Mouse (Mus musculus) liver, adult 10 weeks (tissue): Measurements from ENCODE around the gene Has3. TPM values are rescaled to one million over a fixed set of nuclear protein-coding genes. Genes with fewer than 3 reads are reported as not detected.

ENCODE experiments used
- polyA plus RNA-seq: library from polyadenylated mRNA; stranded (reverse); fragments of 350-450 nt; fragmentation: Illumina TruSeq; extraction: RNeasy Lipid Tissue Mini Kit (QIAGEN cat#74804); gene quantifications from one replicate; pipeline ENCODE4 v1.2.3, GENCODE M21; 2014; ENCODE audit warnings: low read depth, low replicate concordance

The Has3 gene
- not detected for polyA plus RNA-seq

GRCm38 (mm10) chr8:106870051-106870450, at the start of gene Has3:
Has3 (plus strand) TSS chr8:106870242.

GRCm38 (mm10) chr8:106893481-106894156, 23.6 kb downstream of the Has3 start, which contains the start of gene Utp4:
Utp4 (plus strand) TSS chr8:106893636.

Other genes starting within 250 kb of the Has3 start
- gene Tango6, start 187.2 kb upstream of the Has3 start, polyA plus RNA-seq = 0.64 TPM
- gene Utp4, start 23.4 kb downstream of the Has3 start, polyA plus RNA-seq = 12.8 TPM
- 2.9 TPM for gene Sntb2, start 65.5 kb downstream of the Has3 start, polyA plus RNA-seq
- gene Vps4a, start 161.0 kb downstream of the Has3 start, polyA plus RNA-seq = 14.8 TPM
- gene Pdf, start 178.4 kb downstream of the Has3 start, polyA plus RNA-seq = 36.9 TPM
- 14.3 TPM for gene Cog8, start 186.4 kb downstream of the Has3 start, polyA plus RNA-seq
- 5.2 TPM for gene Nip7, start 186.6 kb downstream of the Has3 start, polyA plus RNA-seq
- not detected for gene Tmed6, start 195.4 kb downstream of the Has3 start, polyA plus RNA-seq
- 8.0 TPM for gene Terf2, start 226.3 kb downstream of the Has3 start, polyA plus RNA-seq